Mouse (Mus musculus): ENCODE measurements around the gene Olfr315. TPM values are rescaled to one million over a fixed set of nuclear protein-coding genes. Genes with fewer than 3 reads are reported as not detected.

The Olfr315 gene
- polyA plus RNA-seq (2017; shearing (Covaris generic)) = not detected

DNA sequence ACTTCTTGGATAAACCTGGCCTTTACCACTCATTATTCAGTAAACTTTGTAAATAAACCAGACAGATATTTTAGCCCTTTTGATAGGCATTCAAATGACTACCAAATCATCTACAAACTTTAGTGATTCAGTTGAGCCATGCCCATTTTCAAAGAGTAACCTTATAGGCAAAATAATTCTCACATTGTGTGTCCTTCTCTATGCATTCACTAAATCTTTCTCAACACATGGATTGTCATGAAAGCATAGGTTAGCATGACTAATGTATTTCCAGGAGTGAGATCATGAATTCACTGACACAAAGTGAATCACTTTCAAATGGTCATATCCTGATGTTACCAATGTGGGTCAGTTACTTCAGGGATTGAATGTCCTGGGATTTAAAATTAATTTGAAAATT lies at the start of gene Olfr315:
Gene Olfr315, plus strand, starts transcription at position 301 of the 400 bp plus-strand sequence.

DNA sequence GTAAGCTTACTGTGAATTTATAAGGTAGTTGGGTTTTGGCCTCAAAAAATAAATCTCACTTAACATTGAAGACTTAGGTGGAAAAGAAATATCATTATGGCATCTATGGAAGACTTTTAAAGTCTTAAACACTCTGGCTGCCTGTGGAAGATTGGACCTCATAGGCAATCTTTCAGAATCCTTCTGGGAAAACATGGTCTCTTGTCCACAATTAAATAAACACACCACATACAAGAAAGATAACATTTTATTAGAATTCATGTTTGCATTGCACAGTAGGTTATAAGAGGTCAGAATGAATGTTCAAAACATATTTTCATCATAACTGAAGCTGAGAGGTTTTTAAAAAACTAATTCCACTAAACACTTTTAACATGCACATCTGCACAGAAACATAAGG lies 49.1 kb upstream of the Olfr315 start, which contains the start of gene Olfr318:
Gene Olfr318, minus strand, starts transcription at position 101 of the 400 bp plus-strand sequence.

DNA sequence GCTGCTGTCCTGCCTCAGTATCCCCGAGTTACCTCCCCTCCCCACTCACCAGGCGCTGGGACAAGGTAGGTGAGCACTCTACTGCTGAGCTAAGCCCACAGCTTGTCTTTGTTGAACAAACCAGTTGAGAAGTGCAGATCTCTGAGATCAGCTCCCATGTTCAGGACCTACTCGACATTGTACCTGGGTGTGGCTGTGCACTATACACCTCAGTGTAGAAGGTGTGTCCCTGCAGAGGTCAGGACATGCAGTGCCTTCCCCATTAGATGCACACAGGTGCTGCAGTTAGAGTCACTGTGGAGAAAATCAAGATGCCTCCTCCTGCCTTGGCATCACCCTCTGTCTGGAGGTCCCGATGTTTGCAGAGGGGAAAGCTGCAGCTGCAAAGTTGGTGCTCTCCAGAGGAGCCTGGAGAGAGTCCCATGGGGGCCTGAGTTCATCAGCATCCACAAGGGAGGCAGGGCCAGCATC lies 34.2 kb upstream of the Olfr315 start, which contains the start of gene Olfr317:
Gene Olfr317, minus strand, starts transcription at position 421 of the 471 bp plus-strand sequence.

DNA sequence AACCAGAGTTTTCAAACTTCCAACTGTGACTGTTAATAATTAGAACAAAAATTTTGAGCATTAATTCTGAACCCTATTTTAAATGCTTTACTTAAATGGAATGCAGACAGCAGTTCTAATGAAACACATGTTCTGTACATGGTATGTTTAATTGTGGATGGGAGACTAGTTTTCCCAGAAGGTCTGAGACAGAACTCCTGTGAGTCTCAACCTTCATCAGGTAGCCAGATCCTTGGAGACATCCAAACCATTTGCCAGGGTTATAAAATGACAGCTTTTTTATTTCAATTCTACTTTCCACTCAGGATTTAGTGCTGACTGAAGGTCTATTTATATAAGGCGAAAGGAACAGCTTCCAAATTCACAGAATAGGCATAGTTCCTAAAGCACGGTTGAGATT lies 20.6 kb upstream of the Olfr315 start, which contains the start of gene Olfr316:
Gene Olfr316, plus strand, starts transcription at position 301 of the 400 bp plus-strand sequence.

DNA sequence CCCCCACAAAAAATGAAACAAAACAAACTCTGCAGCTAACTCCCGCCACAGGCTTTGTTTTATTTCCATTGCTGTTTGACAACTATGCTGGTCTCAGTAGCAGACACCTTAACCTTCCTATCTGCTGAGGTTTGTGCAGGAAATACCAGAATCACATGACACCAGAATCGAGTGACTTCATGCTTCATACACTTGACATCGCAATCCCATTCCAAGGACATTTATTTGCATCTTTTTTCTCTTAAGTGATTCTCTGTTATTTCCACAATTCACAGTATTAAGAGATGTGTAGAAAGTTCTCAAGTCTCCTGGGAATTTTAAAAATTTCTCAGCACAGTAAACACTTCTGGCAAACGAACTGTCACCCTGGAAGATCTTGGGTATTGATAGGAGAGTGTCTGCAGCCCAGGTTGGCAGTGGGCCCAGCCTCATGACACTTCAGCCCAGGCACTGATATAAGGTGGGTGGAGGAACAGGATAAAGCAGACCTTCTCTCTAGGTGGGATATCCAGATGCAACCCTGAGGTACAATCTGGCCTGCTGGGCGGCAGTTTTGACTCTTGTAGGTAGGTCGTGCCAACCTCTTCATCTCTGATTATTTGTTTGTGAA lies 9.6 kb downstream of the Olfr315 start, which contains the start of gene Olfr314:
Gene Olfr314, plus strand, starts transcription at position 473 of the 610 bp plus-strand sequence.

DNA sequence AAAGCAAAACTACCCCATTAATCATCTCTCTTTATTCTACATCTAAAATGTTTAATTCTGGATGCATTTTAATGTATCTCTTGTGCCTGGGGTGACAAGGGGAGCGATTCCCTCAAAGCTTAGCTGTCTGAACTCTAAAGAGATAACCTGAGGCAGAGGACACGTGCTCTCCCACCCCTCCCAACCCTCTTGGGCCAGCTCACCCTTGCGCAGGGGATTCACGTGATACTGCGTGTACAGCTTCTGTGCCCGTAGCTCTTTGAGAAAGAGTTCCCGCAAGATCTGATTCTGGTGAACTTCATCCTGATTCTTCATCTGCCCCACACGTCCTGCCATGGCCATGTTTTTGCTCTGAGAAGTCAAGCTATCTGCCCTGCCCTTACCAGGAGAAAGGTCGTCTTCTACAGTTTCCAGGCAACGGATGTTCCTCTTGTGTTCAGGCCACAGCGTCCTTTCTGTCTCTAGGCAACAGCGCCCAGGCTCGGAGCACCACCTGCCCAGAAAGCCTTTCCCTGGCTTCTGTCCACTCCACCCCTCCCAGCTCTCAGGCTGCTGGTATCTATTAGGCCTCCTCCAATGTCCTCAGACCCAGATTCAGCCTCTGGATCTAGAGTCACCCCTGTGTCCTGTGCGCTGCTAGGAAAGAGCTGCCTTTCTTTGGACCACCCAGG lies 28.7 kb downstream of the Olfr315 start, which contains the start of gene Fam183b:
Gene Fam183b, minus strand, starts transcription at position 403 of the 671 bp plus-strand sequence.

DNA sequence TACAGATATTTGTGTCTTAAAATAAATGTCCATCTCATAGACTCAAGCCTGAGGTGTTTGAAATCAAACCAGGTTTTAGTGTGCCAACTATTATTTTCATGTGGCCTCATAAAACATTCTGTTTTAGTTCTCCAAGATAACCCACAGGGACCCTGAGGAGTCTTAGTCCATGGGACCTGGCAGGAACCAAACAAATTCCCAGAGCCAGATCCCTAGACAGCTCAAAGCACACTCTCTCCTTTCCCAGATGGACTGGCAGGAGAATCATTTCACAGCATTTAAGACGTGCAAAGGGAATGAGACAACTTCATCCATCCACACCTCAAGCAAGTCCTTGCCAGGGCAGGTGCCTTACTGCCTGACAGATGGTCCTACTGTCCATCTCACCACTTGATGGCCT lies 41.7 kb downstream of the Olfr315 start, which contains the start of gene Olfr313:
Gene Olfr313, plus strand, starts transcription at position 301 of the 400 bp plus-strand sequence.

DNA sequence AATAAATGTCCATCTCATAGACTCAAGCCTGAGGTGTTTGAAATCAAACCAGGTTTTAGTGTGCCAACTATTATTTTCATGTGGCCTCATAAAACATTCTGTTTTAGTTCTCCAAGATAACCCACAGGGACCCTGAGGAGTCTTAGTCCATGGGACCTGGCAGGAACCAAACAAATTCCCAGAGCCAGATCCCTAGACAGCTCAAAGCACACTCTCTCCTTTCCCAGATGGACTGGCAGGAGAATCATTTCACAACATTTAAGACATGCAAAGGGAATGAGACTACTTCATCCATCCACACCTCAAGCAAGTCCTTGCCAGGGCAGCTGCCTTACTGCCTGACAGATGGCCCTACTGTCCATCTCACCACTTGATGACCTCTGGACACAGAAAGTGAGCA lies 55.9 kb downstream of the Olfr315 start, which contains the start of gene Olfr312:
Gene Olfr312, plus strand, starts transcription at position 301 of the 400 bp plus-strand sequence.

Other genes with a start within 250 kb of the Olfr315 start
- gene Olfr330, start 238.4 kb upstream of the Olfr315 start, polyA plus RNA-seq (2017; shearing (Covaris generic)) = not detected
- gene Olfr329-ps, start 226.8 kb upstream of the Olfr315 start, polyA plus RNA-seq (2017; shearing (Covaris generic)) = not detected
- not detected for gene Olfr328, start 217.6 kb upstream of the Olfr315 start, polyA plus RNA-seq (2017; shearing (Covaris generic))
- gene Olfr224, start 202.6 kb upstream of the Olfr315 start, polyA plus RNA-seq (2017; shearing (Covaris generic)) = not detected
- gene Olfr325, start 195.5 kb upstream of the Olfr315 start, polyA plus RNA-seq (2017; shearing (Covaris generic)) = not detected
- gene Olfr324, start 178.1 kb upstream of the Olfr315 start, polyA plus RNA-seq (2017; shearing (Covaris generic)) = not detected
- not detected for gene 2210407C18Rik, start 157.1 kb upstream of the Olfr315 start, polyA plus RNA-seq (2017; shearing (Covaris generic))
- gene Olfr323, start 142.7 kb upstream of the Olfr315 start, polyA plus RNA-seq (2017; shearing (Covaris generic)) = not detected
- gene Trim58, start 132.7 kb upstream of the Olfr315 start, polyA plus RNA-seq (2017; shearing (Covaris generic)) = not detected
- not detected for gene Olfr322, start 114.4 kb upstream of the Olfr315 start, polyA plus RNA-seq (2017; shearing (Covaris generic))
- not detected for gene Olfr320, start 92.1 kb upstream of the Olfr315 start, polyA plus RNA-seq (2017; shearing (Covaris generic))
- gene Olfr319, start 74.0 kb upstream of the Olfr315 start, polyA plus RNA-seq (2017; shearing (Covaris generic)) = not detected
- gene Olfr318, start 49.2 kb upstream of the Olfr315 start, polyA plus RNA-seq (2017; shearing (Covaris generic)) = not detected
- not detected for gene Olfr317, start 34.0 kb upstream of the Olfr315 start, polyA plus RNA-seq (2017; shearing (Covaris generic))
- not detected for gene Olfr316, start 20.5 kb upstream of the Olfr315 start, polyA plus RNA-seq (2017; shearing (Covaris generic))
- not detected for gene Olfr314, start 9.8 kb downstream of the Olfr315 start, polyA plus RNA-seq (2017; shearing (Covaris generic))
- gene Fam183b, start 28.8 kb downstream of the Olfr315 start, polyA plus RNA-seq (2017; shearing (Covaris generic)) = not detected
- gene Olfr313, start 41.8 kb downstream of the Olfr315 start, polyA plus RNA-seq (2017; shearing (Covaris generic)) = not detected
- not detected for gene Olfr312, start 56.0 kb downstream of the Olfr315 start, polyA plus RNA-seq (2017; shearing (Covaris generic))
- gene Olfr311, start 66.1 kb downstream of the Olfr315 start, polyA plus RNA-seq (2017; shearing (Covaris generic)) = not detected
- 9.8 TPM for gene Gm12258, start 74.0 kb downstream of the Olfr315 start, polyA plus RNA-seq (2017; shearing (Covaris generic))
- gene 2810021J22Rik, start 94.0 kb downstream of the Olfr315 start, polyA plus RNA-seq (2017; shearing (Covaris generic)) = 16.4 TPM
- gene Zfp39, start 131.0 kb downstream of the Olfr315 start, polyA plus RNA-seq (2017; shearing (Covaris generic)) = 12.4 TPM
- gene Btnl10, start 144.7 kb downstream of the Olfr315 start, polyA plus RNA-seq (2017; shearing (Covaris generic)) = 0.32 TPM
- 11.3 TPM for gene Rnf187, start 165.7 kb downstream of the Olfr315 start, polyA plus RNA-seq (2017; shearing (Covaris generic))
- 21.6 TPM for gene Hist3h2ba, start 175.7 kb downstream of the Olfr315 start, polyA plus RNA-seq (2017; shearing (Covaris generic))
- 22.1 TPM for gene Hist3h2a, start 181.5 kb downstream of the Olfr315 start, polyA plus RNA-seq (2017; shearing (Covaris generic))
- 0.26 TPM for gene Trim17, start 181.5 kb downstream of the Olfr315 start, polyA plus RNA-seq (2017; shearing (Covaris generic))
- gene Trim11, start 204.9 kb downstream of the Olfr315 start, polyA plus RNA-seq (2017; shearing (Covaris generic)) = 33.6 TPM